ENCODE assay signal across 18 mouse cellular contexts in the genomic region with DNA sequence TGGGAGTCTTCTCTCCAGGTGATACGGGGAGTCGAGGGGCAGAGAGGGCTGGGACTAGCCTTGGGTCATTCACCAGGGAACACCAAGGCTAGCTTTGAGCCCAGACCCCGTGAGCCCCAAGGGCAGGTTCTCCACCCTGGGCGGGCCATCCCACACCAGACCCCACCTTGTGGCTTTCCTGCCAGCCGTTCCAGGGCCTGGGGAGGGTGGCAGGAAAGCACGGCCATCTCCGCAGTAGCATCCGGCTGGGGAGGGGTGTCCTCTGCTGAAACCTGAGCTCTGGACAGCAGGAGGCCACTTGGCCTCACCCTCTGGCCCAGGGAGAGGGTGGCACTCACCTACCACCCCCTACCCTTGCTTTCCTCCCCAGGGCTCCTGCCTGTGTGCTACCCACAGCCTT. TPM values are rescaled to one million over a fixed set of nuclear protein-coding genes. Genes with fewer than 3 reads are reported as not detected.
DNase-seq lines count a peak whose midpoint lies in the region; ATAC-seq lines count a peak whose summit lies in the region.
"Had no signal": no experiment of that assay in that cellular context is flagged by ENCODE, and none has a peak within 500 bp of the region (broad histone marks: within the 10 kb centered on the region; RNA-seq: fewer than 3 reads in every experiment).

No protein-coding gene starts in this region.

- H3K4me1 ChIP-seq in megakaryocyte, embryonic 14.5 days = peaks cover 97% of the 10 kb centered on the region
- peaks cover 23% of the 10 kb centered on the region for H3K4me1 ChIP-seq in forebrain, embryonic 13.5 days

- H3K4me2 ChIP-seq in forebrain, embryonic 13.5 days = no peak overlapping the region
- H3K4me2 ChIP-seq: limb, embryonic 13.5 days; lung, embryonic 14.5 days; midbrain, embryonic 15.5 days had no signal

- peaks cover 19% of the 10 kb centered on the region for H3K27me3 ChIP-seq in megakaryocyte, embryonic 14.5 days (replicated peaks)
- no peaks in the 10 kb centered on the region for H3K27me3 ChIP-seq in forebrain, embryonic 13.5 days
- H3K27me3 ChIP-seq: limb, embryonic 13.5 days; midbrain, embryonic 15.5 days had no signal

- intact Hi-C loops in heart, postnatal 25 days (cut with DNase I) = no loop called here

- WGBS in forebrain, embryonic 13.5 days = 58% methylated on average over 8 of the region's 8 CpGs

- H3K4me3 ChIP-seq in megakaryocyte, embryonic 14.5 days (replicated peaks) = peak overlapping the region; percentile 83
- no peak overlapping the region for H3K4me3 ChIP-seq in forebrain, embryonic 13.5 days
- H3K4me3 ChIP-seq: limb, embryonic 13.5 days; midbrain, embryonic 15.5 days had no signal

- DNase-seq in kidney, postnatal 14 days = peak; percentile 37
- DNase-seq in kidney, adult 18-20 months = no peak
- DNase-seq in heart, postnatal 25 days (ENCODE audit: low spot score) = peak; percentile 44
- no peak for DNase-seq in right cerebral cortex, postnatal 4 days
- DNase-seq: cerebellum, adult 2 months; embryo, embryonic 11 days; kidney, postnatal 10 days; layer of hippocampus, postnatal 36 days; lung, embryonic 14.5 days; right cerebral cortex, postnatal 14 days; thymus, adult 18-20 months had no signal

- no peak overlapping the region for H3K27ac ChIP-seq in forebrain, embryonic 13.5 days
- H3K27ac ChIP-seq: hindbrain, postnatal 0 days; limb, embryonic 13.5 days; midbrain, embryonic 15.5 days had no signal

- no peaks in the 10 kb centered on the region for H3K9me3 ChIP-seq in megakaryocyte, embryonic 14.5 days
- H3K9me3 ChIP-seq in forebrain, embryonic 13.5 days (replicated peaks) = no peaks in the 10 kb centered on the region
- H3K9me3 ChIP-seq: limb, embryonic 13.5 days; midbrain, embryonic 15.5 days had no signal

- H3K9ac ChIP-seq in forebrain, embryonic 13.5 days = no peak overlapping the region
- H3K9ac ChIP-seq: limb, embryonic 13.5 days; lung, embryonic 14.5 days; midbrain, embryonic 15.5 days had no signal

- no peak for ATAC-seq in megakaryocyte, adult 5-6 weeks (ENCODE audit: poor library complexity, severe bottlenecking)
- ATAC-seq in forebrain, embryonic 13.5 days = no peak
- ATAC-seq: activated CD4-positive, CD25-positive, alpha-beta regulatory T cell, adult 4 months; hindbrain, postnatal 0 days; midbrain, embryonic 15.5 days had no signal

- peaks cover 63% of the 10 kb centered on the region for H3K36me3 ChIP-seq in megakaryocyte, embryonic 14.5 days (replicated peaks; ENCODE audit: low read length)
- H3K36me3 ChIP-seq in forebrain, embryonic 13.5 days (ENCODE audit: poor library complexity, severe bottlenecking) = peaks cover 17% of the 10 kb centered on the region; the same call in 1 of the 2 replicates

RNA-seq across cellular contexts. Expression of a gene that starts 11.7 kb away (rescaled TPM):
- 4.8 and 14.7 TPM in 2 replicates for polyA plus RNA-seq in megakaryocyte, embryonic 14.5 days (2012; ENCODE audit: insufficient read depth, low replicate concordance)
- 0.36 and 1.3 TPM in 2 replicates for total RNA-seq in megakaryocyte, adult 5-6 weeks (2015)
- not detected in 2 replicates for total RNA-seq in megakaryocyte, adult 5-6 weeks (2017)
- 10 to 100 TPM; 22.4 to 34.7 TPM for total RNA-seq in heart, postnatal 25 days (2021)
- 4.1 TPM in 2 replicates for polyA plus RNA-seq in forebrain, embryonic 13.5 days (2015; fragmentation: Nextera tagmentation; extraction: Ambion mirVana)

RNA-seq across cellular contexts. Expression of a gene that starts 24.0 kb away (rescaled TPM):
- polyA plus RNA-seq in megakaryocyte, embryonic 14.5 days (2012; ENCODE audit: insufficient read depth, low replicate concordance) = 14.1 and 42.5 TPM in 2 replicates
- total RNA-seq in megakaryocyte, adult 5-6 weeks (2015) = 9.7 and 10.5 TPM in 2 replicates
- total RNA-seq in megakaryocyte, adult 5-6 weeks (2017) = 11.4 and 11.9 TPM in 2 replicates
- total RNA-seq in heart, postnatal 25 days (2021) = 1 to 10 TPM; 4.4 to 5.7 TPM
- 57.1 and 61.2 TPM in 2 replicates for polyA plus RNA-seq in forebrain, embryonic 13.5 days (2015; fragmentation: Nextera tagmentation; extraction: Ambion mirVana)

RNA-seq across cellular contexts. Expression of a gene that starts 49.9 kb away (rescaled TPM):
- 1.2 TPM in 1 of 2 replicates, not detected in the other for polyA plus RNA-seq in megakaryocyte, embryonic 14.5 days (2012; ENCODE audit: insufficient read depth, low replicate concordance)
- total RNA-seq in megakaryocyte, adult 5-6 weeks (2015) = 20.0 and 25.8 TPM in 2 replicates
- 7.6 and 10.7 TPM in 2 replicates for total RNA-seq in megakaryocyte, adult 5-6 weeks (2017)
- under 1 TPM in 1 of 2 experiments, not detected in 1; 0.23 TPM for total RNA-seq in heart, postnatal 25 days (2021)
- polyA plus RNA-seq in forebrain, embryonic 13.5 days (2015; fragmentation: Nextera tagmentation; extraction: Ambion mirVana) = not detected in 2 replicates
- total RNA-seq: layer of hippocampus, postnatal 36 days had no signal

RNA-seq across cellular contexts. Expression of a gene that starts 58.4 kb away (rescaled TPM):
- polyA plus RNA-seq in megakaryocyte, embryonic 14.5 days (2012; ENCODE audit: insufficient read depth, low replicate concordance) = 25.3 and 64.2 TPM in 2 replicates
- total RNA-seq in megakaryocyte, adult 5-6 weeks (2015) = 4.2 and 5.9 TPM in 2 replicates
- 2.4 and 4.0 TPM in 2 replicates for total RNA-seq in megakaryocyte, adult 5-6 weeks (2017)
- total RNA-seq in heart, postnatal 25 days (2021) = 10 to 100 TPM; 21.0 to 21.9 TPM
- 30.3 and 32.7 TPM in 2 replicates for polyA plus RNA-seq in forebrain, embryonic 13.5 days (2015; fragmentation: Nextera tagmentation; extraction: Ambion mirVana)

Comparison
In these comparisons a context has a peak if more than half of its experiments do, and no peak if none do; other contexts are left out.
1. DNase-seq: peak in kidney, postnatal 14 days (single experiment) and heart, postnatal 25 days (single experiment); none in kidney, adult 18-20 months (single experiment) and right cerebral cortex, postnatal 4 days (single experiment).
2. RNA of a gene that starts 11.7 kb away (total RNA-seq): 22.4 to 34.7 TPM in heart, postnatal 25 days; 0.36 to 1.3 TPM in megakaryocyte, adult 5-6 weeks; every median in the first group is over 10 times any median in the second.
3. RNA of a gene that starts 49.9 kb away (total RNA-seq): 7.6 to 25.8 TPM in megakaryocyte, adult 5-6 weeks; 0.23 TPM in heart, postnatal 25 days; every median in the first group is over 4 times any median in the second.